Mouse (Mus musculus) activated CD4-positive, CD25-positive, alpha-beta regulatory T cell, adult 4 months (primary cell): Measurements from ENCODE around the gene Cacna1c. TPM values are rescaled to one million over a fixed set of nuclear protein-coding genes. Genes with fewer than 3 reads are reported as not detected.

Experiments
- ATAC-seq: one replicate; pipeline ENCODE4 v1.8.0; 2017
- polyA plus RNA-seq, 2 experiments: library from polyadenylated mRNA; unstranded; fragments of 100-300 nt; shearing (Covaris generic); gene quantifications; one replicate each; pipeline ENCODE4 v1.2.1; 2017

The Cacna1c gene
- polyA plus RNA-seq, 2 experiments from 2014 or later: 1.1 TPM

- no peak for ATAC-seq
Measured at GRCm38 (mm10) chr6:118899688-118900087, 296.5 kb downstream of the Cacna1c start.

- no peak for ATAC-seq
Measured at GRCm38 (mm10) chr6:118897101-118897500, 299.1 kb downstream of the Cacna1c start.

GRCm38 (mm10) chr6:118894043-118894442 lies 302.2 kb downstream of the Cacna1c start:
- no peak for ATAC-seq

GRCm38 (mm10) chr6:118889441-118889840 lies 306.8 kb downstream of the Cacna1c start:
- ATAC-seq: no peak

- no peak for ATAC-seq
Measured at GRCm38 (mm10) chr6:118887032-118887431, 309.2 kb downstream of the Cacna1c start.

- no peak for ATAC-seq
Measured at GRCm38 (mm10) chr6:118884961-118885360, 311.3 kb downstream of the Cacna1c start.

- ATAC-seq: no peak
Measured at GRCm38 (mm10) chr6:118884073-118884551, 312.1 kb downstream of the Cacna1c start.

- no peak for ATAC-seq
Measured at GRCm38 (mm10) chr6:118876204-118876603, 320.0 kb downstream of the Cacna1c start.

- ATAC-seq: no peak
Measured at GRCm38 (mm10) chr6:118870241-118870841, 325.9 kb downstream of the Cacna1c start.

- no peak for ATAC-seq
Measured at GRCm38 (mm10) chr6:118867384-118867783, 328.8 kb downstream of the Cacna1c start.

- ATAC-seq: no peak
Measured at GRCm38 (mm10) chr6:118866889-118867288, 329.3 kb downstream of the Cacna1c start.

GRCm38 (mm10) chr6:118865777-118866380 lies 330.3 kb downstream of the Cacna1c start:
- no peak for ATAC-seq

GRCm38 (mm10) chr6:118864696-118865620 lies 331.3 kb downstream of the Cacna1c start:
- ATAC-seq: peak; percentile 72

- no peak for ATAC-seq
Measured at GRCm38 (mm10) chr6:118862727-118863126, 333.5 kb downstream of the Cacna1c start.

GRCm38 (mm10) chr6:118862091-118862490 lies 334.1 kb downstream of the Cacna1c start:
- no peak for ATAC-seq

GRCm38 (mm10) chr6:118858431-118858830 lies 337.8 kb downstream of the Cacna1c start:
- no peak for ATAC-seq

- no peak for ATAC-seq
Measured at GRCm38 (mm10) chr6:118852131-118852530, 344.1 kb downstream of the Cacna1c start.

GRCm38 (mm10) chr6:118851086-118851485 lies 345.1 kb downstream of the Cacna1c start:
- ATAC-seq: no peak

- no peak for ATAC-seq
Measured at GRCm38 (mm10) chr6:118848640-118849039, 347.6 kb downstream of the Cacna1c start.

GRCm38 (mm10) chr6:118847751-118848150 lies 348.5 kb downstream of the Cacna1c start:
- ATAC-seq: no peak

GRCm38 (mm10) chr6:118845829-118846228 lies 350.4 kb downstream of the Cacna1c start:
- ATAC-seq: no peak

- ATAC-seq: no peak
Measured at GRCm38 (mm10) chr6:118845180-118845579, 351.0 kb downstream of the Cacna1c start.

- ATAC-seq: no peak
Measured at GRCm38 (mm10) chr6:118843566-118843965, 352.7 kb downstream of the Cacna1c start.
